Mouse (Mus musculus) cerebellum, adult 9-10 months (tissue): ENCODE results near the gene Zfp771.

Experiments
- DNase-seq: peaks from one replicate; pipeline ENCODE4 v3.0.0; 2022

Zfp771 gene

DNA sequence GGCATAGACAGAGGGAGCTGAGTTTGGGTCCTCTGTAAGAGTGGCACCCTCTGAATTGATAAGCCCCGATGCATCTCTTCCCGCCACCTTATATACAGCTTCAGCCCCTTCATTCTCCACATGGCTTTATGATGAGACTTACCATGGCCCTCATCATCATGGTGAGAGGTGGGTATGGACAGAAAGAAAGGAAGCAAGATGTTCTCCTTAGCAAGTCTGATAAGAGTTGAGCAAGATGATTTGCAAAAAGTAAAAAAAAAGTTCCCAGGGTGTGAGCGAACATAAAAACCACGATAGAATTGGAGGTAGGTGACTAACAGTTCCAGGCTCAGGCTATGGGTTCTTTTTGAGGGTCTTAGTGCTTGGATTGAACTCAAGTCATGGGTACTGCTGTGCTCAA is 25.4 kb upstream of the Zfp771 start:
- DNase-seq, result no peak

DNA sequence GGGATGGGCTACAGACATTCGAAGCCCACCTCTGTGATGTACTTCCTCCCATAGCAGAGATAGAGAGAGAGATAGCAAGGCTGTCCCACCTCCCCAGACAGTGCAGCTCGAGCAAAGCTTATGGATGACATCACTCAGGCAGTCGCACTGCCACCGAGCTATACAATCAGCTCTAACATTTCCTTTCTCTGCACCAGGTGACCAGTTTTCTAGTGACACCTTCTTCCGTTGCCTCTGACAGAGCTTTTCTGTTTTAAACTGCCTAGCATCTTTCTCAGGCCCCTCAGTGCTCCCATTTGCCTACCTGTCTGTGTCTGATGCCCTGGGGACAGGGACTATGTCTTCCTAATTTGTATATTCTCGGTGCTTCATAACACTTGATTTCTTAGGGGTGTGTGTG is 23.6 kb upstream of the Zfp771 start:
- no peak for DNase-seq

DNA sequence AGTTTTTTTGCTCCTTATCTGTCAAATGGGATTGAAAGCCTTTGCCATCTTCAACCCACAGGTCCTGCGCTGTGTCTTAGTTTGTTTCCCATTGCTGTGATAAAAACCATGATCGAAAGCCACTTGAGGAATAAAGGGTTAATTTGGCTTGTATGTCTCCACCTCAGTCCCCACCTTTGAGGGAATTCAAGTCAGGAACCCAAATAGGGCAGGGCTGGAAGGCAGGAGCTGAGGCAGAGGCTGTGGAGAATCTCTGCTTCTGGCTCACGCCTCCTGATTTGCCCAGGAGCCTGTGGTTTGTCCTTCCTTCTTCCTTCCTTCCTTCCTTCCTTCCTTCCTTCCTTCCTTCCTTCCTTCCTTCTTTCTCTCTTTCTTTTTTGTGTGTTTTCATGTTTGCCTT is 21.0 kb upstream of the Zfp771 start:
- no peak for DNase-seq

- DNase-seq, result no peak
Observed at GRCm38 (mm10) chr7:127223515-127224478, 20.3 kb upstream of the Zfp771 start.

- no peak for DNase-seq
Observed at GRCm38 (mm10) chr7:127224616-127225015, 19.5 kb upstream of the Zfp771 start.

DNA sequence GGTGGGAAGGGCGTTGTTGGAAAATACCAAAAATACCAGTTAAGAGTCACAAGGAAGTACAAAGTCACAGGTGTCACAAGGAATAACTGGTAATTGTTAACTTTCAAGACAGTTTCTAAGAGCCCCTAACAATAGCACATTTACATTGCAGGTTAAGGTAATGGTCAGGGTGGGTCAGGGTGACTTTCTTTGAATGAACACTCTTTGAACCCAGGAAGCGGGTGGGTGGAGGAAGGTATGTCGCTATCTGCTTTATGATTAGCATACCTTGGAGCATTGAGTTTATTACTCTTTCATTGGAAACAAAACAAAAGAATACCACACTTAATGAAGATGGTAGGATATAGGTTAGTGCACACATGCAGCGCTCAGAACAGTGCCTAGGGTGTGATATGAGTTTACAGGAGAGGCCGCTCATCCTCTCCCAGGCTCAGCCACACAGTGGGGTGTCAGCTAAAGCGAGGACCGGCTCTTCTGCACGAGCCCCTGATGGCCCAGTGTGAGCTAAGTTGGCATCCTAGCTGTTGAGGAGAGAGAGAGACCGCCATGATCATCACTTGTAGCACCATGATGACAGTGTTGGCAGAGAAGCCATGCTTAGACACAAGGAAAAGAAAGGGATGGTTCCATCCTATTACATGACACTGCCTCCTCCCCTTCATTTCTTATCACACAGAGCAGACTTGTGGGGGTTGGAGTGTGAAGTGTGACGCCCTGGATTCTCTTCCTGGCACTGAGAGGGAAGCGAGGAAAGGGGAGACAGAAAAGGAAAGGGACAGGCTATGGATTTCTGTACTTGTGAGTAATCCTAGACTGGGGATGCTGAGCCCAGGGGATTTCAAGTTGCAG is 18.7 kb upstream of the Zfp771 start:
- no peak for DNase-seq

DNA sequence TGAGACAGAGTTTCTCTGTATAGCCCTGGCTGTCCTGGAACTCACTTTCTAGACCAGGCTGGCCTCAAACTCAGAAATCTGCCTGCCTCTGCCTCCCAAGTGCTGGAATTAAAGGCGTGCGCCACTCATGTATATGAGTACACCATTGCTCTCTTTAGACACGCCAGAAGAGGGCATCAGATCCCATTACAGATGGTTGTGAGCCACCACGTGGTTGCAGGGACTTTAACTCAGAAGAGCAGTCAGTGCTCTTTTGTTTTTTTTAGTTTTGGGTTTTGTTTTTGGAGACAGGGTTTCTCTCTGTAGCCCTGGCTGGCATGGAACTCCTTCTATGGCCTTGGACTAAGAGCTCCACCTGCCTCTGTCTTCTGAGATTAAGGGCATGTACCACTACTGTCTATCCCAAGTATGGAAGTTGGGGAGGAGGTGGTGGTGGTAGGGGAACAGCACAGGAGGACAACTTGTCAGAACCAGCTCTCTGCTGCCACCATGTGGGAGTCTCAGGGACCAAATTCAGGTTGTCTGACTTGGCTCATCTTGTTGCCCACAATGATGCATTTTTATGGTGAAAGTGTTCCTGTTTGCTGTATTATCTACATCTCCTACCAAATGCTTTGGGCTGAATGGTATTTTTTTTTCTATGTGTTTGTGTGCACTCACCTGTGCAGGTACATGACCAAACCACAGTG is 15.3 kb upstream of the Zfp771 start:
- peak; percentile 83 for DNase-seq

- peak; percentile 34 for DNase-seq
Observed at GRCm38 (mm10) chr7:127231376-127231775, 12.7 kb upstream of the Zfp771 start.

GRCm38 (mm10) chr7:127231826-127232621 is 12.1 kb upstream of the Zfp771 start:
- DNase-seq, result no peak

GRCm38 (mm10) chr7:127232622-127233367 is 11.3 kb upstream of the Zfp771 start, which contains the start of the genes Zfp553 and Sept1:
Zfp553 (plus strand) TSS chr7:127233061.
Sept1 (minus strand) TSS chr7:127233130.
- peak; percentile 83 for DNase-seq

- DNase-seq, result peak; percentile 59
Observed at GRCm38 (mm10) chr7:127233368-127233749, 10.7 kb upstream of the Zfp771 start.

- DNase-seq, result no peak
Observed at GRCm38 (mm10) chr7:127233765-127234164, 10.3 kb upstream of the Zfp771 start.

DNA sequence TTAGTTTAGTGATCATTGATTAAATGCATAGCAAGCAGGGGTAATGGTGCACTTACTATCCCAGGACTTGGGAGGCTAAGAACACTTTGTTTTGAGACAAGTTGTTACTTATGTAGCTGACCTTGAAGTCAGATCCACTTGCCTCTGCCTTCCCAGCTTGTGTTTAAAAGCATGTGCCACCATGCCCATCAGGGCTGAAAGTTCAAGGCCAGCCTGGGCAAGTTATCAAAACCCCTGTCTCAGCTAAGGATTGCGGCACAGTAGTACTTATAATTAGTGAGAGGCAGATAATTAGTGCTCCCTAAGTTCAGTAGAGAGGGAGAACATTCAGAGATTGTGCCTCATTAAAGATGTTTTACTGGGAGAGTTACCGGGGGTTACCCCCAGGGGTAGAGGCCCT is 9.3 kb upstream of the Zfp771 start:
- no peak for DNase-seq

DNA sequence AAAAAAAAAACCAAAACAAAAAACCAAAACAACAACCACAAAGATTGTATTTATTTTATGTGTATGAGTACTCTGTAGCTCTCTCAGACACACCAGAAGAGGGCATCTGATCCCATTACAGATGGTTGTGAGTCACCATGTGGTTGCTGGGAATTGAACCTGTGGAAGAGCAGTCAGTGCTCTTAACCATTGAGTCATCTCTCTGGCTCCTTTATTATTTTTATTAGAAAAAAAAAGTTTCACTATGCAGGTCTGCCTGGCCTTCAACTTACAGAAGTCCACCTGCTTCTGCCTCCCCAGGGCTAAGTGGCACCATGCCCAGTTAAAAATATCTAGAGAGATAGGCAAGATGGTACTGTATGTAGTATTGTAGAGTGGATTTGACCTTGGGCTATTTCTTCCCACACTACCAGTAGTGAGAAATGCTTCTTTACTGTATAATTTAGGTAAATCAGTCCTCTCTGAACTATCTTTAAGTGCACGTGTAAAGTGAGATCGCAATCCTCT is 660 bp upstream of the Zfp771 start:
- DNase-seq, result no peak

- DNase-seq, result peak; percentile 67
Observed at GRCm38 (mm10) chr7:127244658-127245510, 810 bp downstream of the Zfp771 start.

DNA sequence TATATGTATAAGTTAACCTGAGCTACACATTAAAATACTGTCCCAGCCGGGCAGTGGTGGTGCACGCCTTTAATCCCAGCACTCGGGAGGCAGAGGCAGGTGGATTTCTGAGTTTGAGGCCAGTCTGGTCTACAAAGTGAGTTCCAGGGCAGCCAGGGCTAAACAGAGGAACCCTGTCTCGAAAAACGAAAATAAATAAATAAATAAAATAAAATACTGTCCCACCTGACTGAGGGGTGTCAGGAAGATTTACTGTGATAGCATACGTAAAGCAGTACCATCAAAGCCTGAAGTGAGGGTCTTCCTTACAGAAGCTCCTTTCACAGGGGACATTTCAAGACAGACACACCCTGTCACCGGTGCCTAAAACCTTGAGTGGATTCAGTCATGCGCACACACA is 6.4 kb downstream of the Zfp771 start:
- peak; percentile 33 for DNase-seq

DNA sequence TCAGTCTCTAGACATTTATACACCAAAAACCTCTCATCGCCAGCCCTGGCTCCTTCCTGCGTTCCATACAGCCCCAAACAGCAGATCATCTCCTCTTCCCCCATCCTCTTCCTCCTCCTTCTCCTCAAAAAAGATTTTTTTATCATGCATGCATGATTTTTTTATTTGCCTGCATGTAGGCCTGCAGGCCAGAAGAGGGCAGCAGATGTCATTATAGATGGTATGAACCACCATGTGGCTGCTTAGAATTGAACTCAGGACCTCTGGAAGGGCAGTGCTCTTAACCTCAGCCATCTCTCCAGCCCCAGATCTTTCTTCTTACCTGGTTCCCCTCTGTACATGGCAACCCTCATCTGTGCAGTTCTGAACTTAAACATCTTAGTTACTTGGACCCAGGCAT is 8.3 kb downstream of the Zfp771 start:
- DNase-seq, result no peak

GRCm38 (mm10) chr7:127253341-127253740 is 9.3 kb downstream of the Zfp771 start:
- no peak for DNase-seq

DNA sequence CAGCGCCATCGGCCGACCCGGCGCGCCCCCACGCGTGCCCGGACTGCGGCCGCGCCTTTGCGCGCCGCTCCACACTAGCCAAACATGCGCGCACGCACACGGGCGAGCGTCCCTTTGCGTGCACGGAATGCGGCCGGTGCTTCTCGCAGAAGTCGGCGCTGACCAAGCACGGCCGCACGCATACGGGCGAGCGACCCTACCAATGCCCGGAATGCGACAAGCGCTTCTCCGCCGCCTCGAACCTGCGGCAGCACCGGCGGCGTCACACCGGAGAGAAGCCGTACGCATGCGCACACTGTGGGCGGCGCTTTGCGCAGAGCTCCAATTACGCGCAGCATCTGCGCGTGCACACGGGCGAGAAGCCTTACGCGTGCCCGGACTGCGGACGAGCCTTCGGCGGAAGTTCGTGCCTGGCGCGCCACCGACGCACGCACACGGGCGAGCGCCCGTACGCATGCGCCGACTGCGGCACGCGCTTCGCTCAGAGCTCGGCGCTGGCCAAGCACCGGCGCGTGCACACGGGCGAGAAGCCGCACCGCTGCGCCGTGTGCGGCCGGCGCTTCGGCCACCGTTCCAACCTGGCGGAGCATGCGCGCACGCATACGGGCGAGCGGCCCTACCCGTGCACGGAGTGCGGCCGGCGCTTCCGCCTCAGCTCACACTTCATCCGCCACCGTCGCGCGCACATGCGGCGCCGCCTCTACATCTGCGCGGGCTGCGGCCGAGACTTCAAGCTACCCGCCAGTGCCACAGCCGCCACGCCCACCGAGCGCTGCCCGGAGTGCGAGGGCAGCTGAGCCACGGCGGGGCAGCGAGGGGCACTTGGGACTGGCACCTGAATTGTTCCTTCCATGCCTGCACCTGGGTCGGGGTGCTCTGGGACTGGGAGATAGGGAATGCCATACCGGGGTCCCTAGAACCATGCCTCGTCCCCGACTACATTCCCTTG is 10.0 kb downstream of the Zfp771 start:
- peak; percentile 94 for DNase-seq
